Mouse (Mus musculus) left cerebral cortex, adult 2 months (tissue): ENCODE data around the gene Nkpd1. TPM values are rescaled to one million over a fixed set of nuclear protein-coding genes. Genes with fewer than 3 reads are reported as not detected.

Experiments
- DNase-seq, 2 experiments: peaks; one replicate each; pipeline ENCODE4 v3.0.0; 2021 to 2022; ENCODE audit warnings: low spot score in 2 of 2, mixed read lengths in 1 of 2; ENCODE audit errors: extremely low spot score in 1 of 2
- H3K27ac ChIP-seq: fragments of 200-600 bp; 2 replicates; pipeline ENCODE4 v1.8.1; 2022
- H3K4me3 ChIP-seq: fragments of 200-600 bp; 2 replicates; pipeline ENCODE4 v1.8.1; 2022
- CTCF ChIP-seq: fragments of 200-600 bp; IDR thresholded peaks from 2 replicates; pipeline ENCODE4 v1.8.1; 2022; ENCODE audit warnings: antibody characterized with exemption, mild to moderate bottlenecking, moderate library complexity
- intact Hi-C: fragments of 180-260 bp; cut with DNase I; formaldehyde crosslinking; loops from one replicate; pipeline ENCODE4 v1.15.1; 2025
- total RNA-seq, 2 experiments: library from RNA; stranded (reverse); gene quantifications; 2 replicates each; pipeline ENCODE4 v1.2.3; 2021

Gene Nkpd1
- total RNA-seq, 2 experiments from 2014 or later: 0.44 to 0.84 TPM

GRCm38 (mm10) chr7:19491731-19492130 lies 25.9 kb upstream of the Nkpd1 start:
- intact Hi-C loops: no loop called here
- DNase-seq: no peak
- Histone ChIP-seq H3K4me3 (no peak overlapping the region), H3K27ac (no peak overlapping the region)
- no peak; the same call in 1 of the 2 replicates for TF ChIP-seq CTCF

GRCm38 (mm10) chr7:19494751-19495474 lies 22.7 kb upstream of the Nkpd1 start:
- intact Hi-C loops: no loop called here
- TF ChIP-seq CTCF: no peak
- no peak for DNase-seq
- Histone ChIP-seq H3K27ac (no peak overlapping the region), H3K4me3 (no peak overlapping the region)

- no peak for TF ChIP-seq CTCF
- no peak for DNase-seq
- H3K4me3 ChIP-seq: no peak overlapping the region
- intact Hi-C loops: no loop called here
- no peak overlapping the region for H3K27ac ChIP-seq
Measured at GRCm38 (mm10) chr7:19495521-19496213, 22.0 kb upstream of the Nkpd1 start.

DNA sequence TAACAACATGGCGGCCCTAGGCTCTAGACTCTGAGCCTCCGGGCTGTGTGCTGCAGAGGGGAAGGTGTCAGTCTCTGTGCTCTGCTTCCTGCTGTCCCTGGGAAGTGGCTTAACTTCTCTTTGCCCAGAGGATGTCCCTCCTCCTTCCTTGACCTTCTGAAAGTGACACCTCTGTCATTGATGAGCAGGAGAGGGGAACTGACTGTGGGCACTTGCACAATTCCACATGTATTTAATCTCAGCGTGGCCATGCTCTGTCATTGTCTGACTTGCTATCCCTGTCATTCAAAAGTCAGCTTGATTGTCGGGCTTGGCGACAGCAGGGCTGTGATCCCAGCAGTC lies 21.5 kb upstream of the Nkpd1 start:
- no peak for TF ChIP-seq CTCF
- no peak for DNase-seq
- no peak overlapping the region for H3K27ac ChIP-seq
- intact Hi-C loops: no loop called here
- H3K4me3 ChIP-seq: no peak overlapping the region

GRCm38 (mm10) chr7:19498326-19498725 lies 19.3 kb upstream of the Nkpd1 start:
- TF ChIP-seq CTCF: no peak
- Histone ChIP-seq H3K4me3 (no peak overlapping the region), H3K27ac (no peak overlapping the region)
- intact Hi-C loops: no loop called here
- no peak for DNase-seq

GRCm38 (mm10) chr7:19500420-19501363 lies 16.9 kb upstream of the Nkpd1 start:
- no peak for TF ChIP-seq CTCF
- Histone ChIP-seq H3K27ac (no peak overlapping the region), H3K4me3 (no peak overlapping the region)
- no peak for DNase-seq
- intact Hi-C loops: loop anchor here (5.0 kb wide), 1 partner anchor 93 kb away; no protein-coding TSS in a partner anchor

- TF ChIP-seq CTCF: no peak
- H3K4me3 ChIP-seq: no peak overlapping the region
- no peak overlapping the region for H3K27ac ChIP-seq
- DNase-seq: no peak
- intact Hi-C loops: loop anchor here (5.0 kb wide), 1 partner anchor 94 kb away; no protein-coding TSS in a partner anchor
Measured at GRCm38 (mm10) chr7:19501658-19502057, 16.0 kb upstream of the Nkpd1 start.

- H3K4me3 ChIP-seq: no peak overlapping the region
- H3K27ac ChIP-seq: no peak overlapping the region
- DNase-seq: no peak
- TF ChIP-seq CTCF: peak; percentile 95
- intact Hi-C loops: loop anchor here (5.0 kb wide), 1 partner anchor 96 kb away; no protein-coding TSS in a partner anchor
Measured at GRCm38 (mm10) chr7:19503481-19504068, 14.1 kb upstream of the Nkpd1 start.

GRCm38 (mm10) chr7:19506326-19506725 lies 11.3 kb upstream of the Nkpd1 start:
- H3K27ac ChIP-seq: no peak overlapping the region
- no peak overlapping the region for H3K4me3 ChIP-seq

GRCm38 (mm10) chr7:19506969-19507611 lies 10.5 kb upstream of the Nkpd1 start:
- DNase-seq: peak; percentile 43 to 59
- no peak for TF ChIP-seq CTCF
- no peak overlapping the region for H3K27ac ChIP-seq
- intact Hi-C loops: loop anchor here (5.0 kb wide), 1 partner anchor 55 kb away; the partner anchor contains the start of gene Ppp1r37
- H3K4me3 ChIP-seq: peak overlapping the region; percentile 65

More at GRCm38 (mm10) chr7:19506326-19506725, 11.3 kb upstream of the Nkpd1 start:
- DNase-seq: no peak
- intact Hi-C loops: loop anchor here (5.0 kb wide), 1 partner anchor 56 kb away; the partner anchor contains the start of gene Ppp1r37
- no peak; the same call in 1 of the 2 replicates for TF ChIP-seq CTCF

- TF ChIP-seq CTCF: no peak
- H3K4me3 ChIP-seq: peak overlapping the region; percentile 65
- intact Hi-C loops: loop anchor here (5.0 kb wide), 1 partner anchor 55 kb away; the partner anchor contains the start of gene Ppp1r37
- H3K27ac ChIP-seq: no peak overlapping the region; the same call in 1 of the 2 replicates
- no peak for DNase-seq
Measured at GRCm38 (mm10) chr7:19507612-19507981, 10.0 kb upstream of the Nkpd1 start.
